Mouse (Mus musculus) urinary bladder, postnatal 0 days (tissue): Measurements from ENCODE around the gene Gpsm3. TPM values are rescaled to one million over a fixed set of nuclear protein-coding genes. Genes with fewer than 3 reads are reported as not detected.

ENCODE experiments used
- polyA plus RNA-seq: library from polyadenylated mRNA; unstranded; fragments of >200 nt; fragmentation: Nextera tagmentation; extraction: Ambion mirVana; gene quantifications from 2 replicates; pipeline ENCODE4 v1.2.1, GENCODE M21; 2015

Gpsm3 gene
- polyA plus RNA-seq = 11.3 and 21.2 TPM in 2 replicates

GRCm38 (mm10) chr17:34589681-34590101 lies at the start of gene Gpsm3:
Gene Gpsm3, plus strand, starts transcription at chr17:34589806.

GRCm38 (mm10) chr17:34564003-34564421 lies 25.6 kb upstream of the Gpsm3 start, which contains the start of gene Notch4:
Gene Notch4, plus strand, starts transcription at chr17:34564268.

GRCm38 (mm10) chr17:34591029-34591993 lies 1.7 kb downstream of the Gpsm3 start, which contains the start of gene Pbx2:
Gene Pbx2, plus strand, starts transcription at chr17:34591266.

GRCm38 (mm10) chr17:34597566-34598095 lies 8.0 kb downstream of the Gpsm3 start, which contains the start of gene Ager:
Gene Ager, plus strand, starts transcription at chr17:34597862.

GRCm38 (mm10) chr17:34603375-34604060 lies 13.9 kb downstream of the Gpsm3 start, which contains the start of gene Rnf5:
Gene Rnf5, minus strand, starts transcription at chr17:34603690.

GRCm38 (mm10) chr17:34604061-34604508 lies 14.5 kb downstream of the Gpsm3 start, which contains the start of gene Agpat1:
Gene Agpat1, plus strand, starts transcription at chr17:34604262.

GRCm38 (mm10) chr17:34615871-34616270 lies 26.3 kb downstream of the Gpsm3 start, which contains the start of gene Egfl8:
Gene Egfl8, minus strand, starts transcription at chr17:34615971.

GRCm38 (mm10) chr17:34627943-34628643 lies 38.5 kb downstream of the Gpsm3 start, which contains the start of gene Ppt2:
Gene Ppt2, minus strand, starts transcription at chr17:34628510.

GRCm38 (mm10) chr17:34629221-34629751 lies 39.7 kb downstream of the Gpsm3 start, which contains the start of gene Prrt1:
Gene Prrt1, plus strand, starts transcription at chr17:34629533.

Other genes with a start within 250 kb of the Gpsm3 start
- not detected in 2 replicates for gene Btnl2, start 235.0 kb upstream of the Gpsm3 start, polyA plus RNA-seq
- gene Btnl1, start 212.7 kb upstream of the Gpsm3 start, polyA plus RNA-seq = not detected in 2 replicates
- 0.42 and 0.47 TPM in 2 replicates for gene BC051142, start 191.0 kb upstream of the Gpsm3 start, polyA plus RNA-seq
- gene Btnl4, start 112.5 kb upstream of the Gpsm3 start, polyA plus RNA-seq = not detected in 2 replicates
- gene Btnl6, start 72.5 kb upstream of the Gpsm3 start, polyA plus RNA-seq = not detected in 2 replicates
- gene Notch4, start 25.5 kb upstream of the Gpsm3 start, polyA plus RNA-seq = 3.1 and 3.6 TPM in 2 replicates
- gene Pbx2, start 1.5 kb downstream of the Gpsm3 start, polyA plus RNA-seq = 4.4 and 4.6 TPM in 2 replicates
- gene Ager, start 8.1 kb downstream of the Gpsm3 start, polyA plus RNA-seq = 3.3 TPM in 2 replicates
- 60.2 and 63.2 TPM in 2 replicates for gene Rnf5, start 13.9 kb downstream of the Gpsm3 start, polyA plus RNA-seq
- gene Agpat1, start 14.5 kb downstream of the Gpsm3 start, polyA plus RNA-seq = 38.4 and 38.6 TPM in 2 replicates
- gene Egfl8, start 26.2 kb downstream of the Gpsm3 start, polyA plus RNA-seq = 3.3 and 4.4 TPM in 2 replicates
- 24.8 and 24.9 TPM in 2 replicates for gene Ppt2, start 38.7 kb downstream of the Gpsm3 start, polyA plus RNA-seq
- gene Prrt1, start 39.7 kb downstream of the Gpsm3 start, polyA plus RNA-seq = 1.0 and 1.1 TPM in 2 replicates
- gene Fkbpl, start 55.0 kb downstream of the Gpsm3 start, polyA plus RNA-seq = 10.7 and 11.7 TPM in 2 replicates
- 42.0 and 42.9 TPM in 2 replicates for gene Atf6b, start 57.3 kb downstream of the Gpsm3 start, polyA plus RNA-seq
- 5.9 and 6.1 TPM in 2 replicates for gene Tnxb, start 80.7 kb downstream of the Gpsm3 start, polyA plus RNA-seq
- gene C4b, start 154.1 kb downstream of the Gpsm3 start, polyA plus RNA-seq = 6.9 and 10.8 TPM in 2 replicates
- not detected in 2 replicates for gene Cyp21a1, start 214.8 kb downstream of the Gpsm3 start, polyA plus RNA-seq
- 22.1 and 24.9 TPM in 2 replicates for gene Stk19, start 247.1 kb downstream of the Gpsm3 start, polyA plus RNA-seq
- 25.1 and 25.6 TPM in 2 replicates for gene Dxo, start 247.2 kb downstream of the Gpsm3 start, polyA plus RNA-seq